Mouse (Mus musculus) heart, adult 2 months (tissue): ENCODE measurements around the gene Abr. TPM values are rescaled to one million over a fixed set of nuclear protein-coding genes. Genes with fewer than 3 reads are reported as not detected.

Experiments used
- DNase-seq, 2 experiments: peaks; one replicate each; pipeline ENCODE4 v3.0.0; 2021
- H3K27ac ChIP-seq: fragments of 200-600 bp; 2 replicates; pipeline ENCODE4 v1.8.1; 2022
- H3K27me3 ChIP-seq: fragments of 200-500 bp; 2 replicates; pipeline ENCODE4 v1.6.1; 2012; ENCODE audit warnings: mild to moderate bottlenecking, low read length, inconsistent platforms, mixed read lengths; ENCODE audit not compliant: control insufficient read depth, insufficient read depth
- H3K36me3 ChIP-seq: fragments of 200-500 bp; 2 replicates; pipeline ENCODE4 v1.6.1; 2012; ENCODE audit warnings: low read length, inconsistent platforms; ENCODE audit not compliant: control insufficient read depth, insufficient read depth
- H3K4me1 ChIP-seq: fragments of 200-500 bp; 2 replicates; pipeline ENCODE4 v1.6.1; 2011; ENCODE audit warnings: low read length; ENCODE audit not compliant: control insufficient read depth, insufficient read depth
- H3K4me3 ChIP-seq: fragments of 200-600 bp; 2 replicates; pipeline ENCODE4 v1.8.1; 2022
- H3K79me2 ChIP-seq: fragments of 200-500 bp; replicated peaks from 2 replicates; pipeline ENCODE4 v1.6.1; 2012; ENCODE audit warnings: mild to moderate bottlenecking, inconsistent platforms, low read length, moderate library complexity, mixed read lengths; ENCODE audit not compliant: control insufficient read depth, insufficient read depth
- H3K9ac ChIP-seq: fragments of 200-500 bp; 2 replicates; pipeline ENCODE4 v1.6.1; 2012; ENCODE audit warnings: low read depth, mild to moderate bottlenecking, control low read depth, inconsistent platforms, low read length, mixed read lengths
- CTCF ChIP-seq: fragments of 200-600 bp; IDR thresholded peaks from 2 replicates; pipeline ENCODE4 v1.8.1; 2022; ENCODE audit warnings: antibody characterized with exemption, mild to moderate bottlenecking, moderate library complexity
- EP300 ChIP-seq: fragments of 200-500 bp; IDR thresholded peaks from 2 replicates; pipeline ENCODE4 v1.6.1; 2011; ENCODE audit warnings: low read depth, low read length, control low read depth; ENCODE audit not compliant: insufficient read depth
- POLR2A ChIP-seq: fragments of 200-500 bp; IDR thresholded peaks from 2 replicates; pipeline ENCODE4 v1.6.1; 2011; ENCODE audit warnings: mild to moderate bottlenecking, low read depth, low read length, control low read depth; ENCODE audit not compliant: insufficient read depth
- WGBS: fragments of 180-500 bp; shearing (Covaris S2); methylation state at CpG from one replicate; pipeline ENCODE4 v1.1.7; 2018; 5-methylcytosine and 5-hydroxymethylcytosine counted together
- intact Hi-C: fragments of 180-260 bp; cut with DNase I; formaldehyde crosslinking; loops from one replicate; pipeline ENCODE4 v1.15.1; 2025
- polyA plus RNA-seq: library from polyadenylated mRNA; depleted of rRNA; stranded (reverse); fragments of >200 nt; gene quantifications from 2 replicates; pipeline ENCODE4 v1.2.3, GENCODE M21; 2012
- total RNA-seq, 2 experiments: library from RNA; stranded (reverse); gene quantifications; 2 replicates each; pipeline ENCODE4 v1.2.3; 2021

Gene Abr
- total and polyA plus RNA-seq, 3 experiments = 23.4 to 32.2 (median 26.6) TPM

GRCm38 (mm10) chr11:76472617-76473016, 149.5 kb downstream of the Abr start:
- Histone ChIP-seq H3K9ac (no peak overlapping the region), H3K27ac (no peak overlapping the region), H3K4me3 (no peak overlapping the region), H3K4me1 (peaks cover 2% of the 10 kb centered on the region; the same call in 1 of the 2 replicates), H3K79me2 (no peaks in the 10 kb centered on the region; the same call in 1 of the 2 replicates), H3K27me3 (no peaks in the 10 kb centered on the region), H3K36me3 (no peaks in the 10 kb centered on the region)
- no peak for TF ChIP-seq POLR2A
- TF ChIP-seq EP300 = no peak
- TF ChIP-seq CTCF = no peak
- DNase-seq = no peak
- intact Hi-C loops = loop anchor here (2.0 kb wide), 1 partner anchor 18 kb away; no protein-coding TSS in a partner anchor
- 62% methylated on average over 5 of the region's 5 CpGs for WGBS

GRCm38 (mm10) chr11:76469311-76469998, 152.7 kb downstream of the Abr start:
- no peak overlapping the region for H3K9ac ChIP-seq

GRCm38 (mm10) chr11:76468347-76468746, 153.8 kb downstream of the Abr start:
- peaks cover 2% of the 10 kb centered on the region; the same call in 1 of the 2 replicates for H3K4me1 ChIP-seq
- 25% methylated on average over 6 of the region's 6 CpGs for WGBS
- intact Hi-C loops = no loop called here
- TF ChIP-seq POLR2A = no peak
- no peak for TF ChIP-seq CTCF
- TF ChIP-seq EP300 = no peak
- H3K27me3 ChIP-seq = no peaks in the 10 kb centered on the region
- no peak overlapping the region for H3K4me3 ChIP-seq
- no peaks in the 10 kb centered on the region for H3K36me3 ChIP-seq
- no peak for DNase-seq
- H3K79me2 ChIP-seq = no peaks in the 10 kb centered on the region; the same call in 1 of the 2 replicates
- H3K27ac ChIP-seq = no peak overlapping the region
- no peak overlapping the region for H3K9ac ChIP-seq

More at GRCm38 (mm10) chr11:76469311-76469998, 152.7 kb downstream of the Abr start:
- Histone ChIP-seq H3K4me1 (peaks cover 2% of the 10 kb centered on the region; the same call in 1 of the 2 replicates), H3K4me3 (no peak overlapping the region), H3K27me3 (no peaks in the 10 kb centered on the region), H3K27ac (no peak overlapping the region), H3K79me2 (no peaks in the 10 kb centered on the region; the same call in 1 of the 2 replicates), H3K36me3 (no peaks in the 10 kb centered on the region)
- intact Hi-C loops = no loop called here
- DNase-seq = no peak
- WGBS = 58% methylated on average over 11 of the region's 11 CpGs
- no peak for TF ChIP-seq CTCF
- TF ChIP-seq EP300 = no peak

DNA sequence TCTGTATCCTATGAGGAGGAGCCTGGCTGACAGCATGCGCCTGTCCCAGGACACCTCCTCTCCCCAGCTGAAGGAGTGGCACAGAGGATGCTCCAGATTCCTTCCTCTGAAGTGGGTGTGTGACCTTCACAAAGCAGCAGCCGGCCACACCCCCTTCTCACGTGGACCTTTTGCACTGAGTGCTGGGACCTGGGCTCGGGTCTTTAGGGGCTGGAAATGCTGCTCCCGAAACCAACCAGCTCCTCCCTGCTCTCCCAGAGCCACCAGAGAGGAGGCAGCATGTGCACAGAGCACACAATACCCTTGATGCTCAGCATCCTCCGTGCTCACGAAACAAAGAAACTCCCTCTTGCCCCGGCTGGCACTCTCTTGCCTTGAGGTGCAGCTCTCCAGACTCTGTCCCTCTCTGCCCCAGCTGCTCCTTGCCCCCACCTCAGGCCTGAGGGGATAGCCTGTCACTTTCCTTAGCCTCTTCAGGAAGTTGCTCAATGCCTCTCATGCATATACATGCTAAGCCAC, 154.6 kb downstream of the Abr start:
- no peak for TF ChIP-seq EP300
- TF ChIP-seq POLR2A = no peak
- no peak for TF ChIP-seq CTCF
- intact Hi-C loops = no loop called here
- Histone ChIP-seq H3K9ac (no peak overlapping the region), H3K27ac (no peak overlapping the region), H3K27me3 (no peaks in the 10 kb centered on the region), H3K79me2 (no peaks in the 10 kb centered on the region), H3K4me3 (no peak overlapping the region), H3K36me3 (no peaks in the 10 kb centered on the region), H3K4me1 (peaks cover 2% of the 10 kb centered on the region; the same call in 1 of the 2 replicates)
- 71% methylated on average over 8 of the region's 8 CpGs for WGBS
- DNase-seq = no peak

- WGBS = 88% methylated on average over 10 of the region's 10 CpGs
- H3K9ac ChIP-seq = no peak overlapping the region
Measured at GRCm38 (mm10) chr11:76467073-76467472, 155.0 kb downstream of the Abr start.

GRCm38 (mm10) chr11:76465879-76466278, 156.2 kb downstream of the Abr start:
- Histone ChIP-seq H3K79me2 (no peaks in the 10 kb centered on the region), H3K4me1 (peaks cover 2% of the 10 kb centered on the region; the same call in 1 of the 2 replicates), H3K36me3 (no peaks in the 10 kb centered on the region), H3K27ac (no peak overlapping the region), H3K27me3 (no peaks in the 10 kb centered on the region), H3K4me3 (no peak overlapping the region), H3K9ac (no peak overlapping the region)
- intact Hi-C loops = no loop called here
- DNase-seq = no peak
- WGBS = 88% methylated on average over 4 of the region's 4 CpGs
- TF ChIP-seq CTCF (no peak), EP300 (no peak), POLR2A (no peak)

More at GRCm38 (mm10) chr11:76467073-76467472, 155.0 kb downstream of the Abr start:
- TF ChIP-seq POLR2A (no peak), EP300 (no peak), CTCF (no peak)
- Histone ChIP-seq H3K4me3 (no peak overlapping the region), H3K27me3 (no peaks in the 10 kb centered on the region), H3K36me3 (no peaks in the 10 kb centered on the region), H3K79me2 (no peaks in the 10 kb centered on the region), H3K4me1 (peaks cover 2% of the 10 kb centered on the region; the same call in 1 of the 2 replicates), H3K27ac (no peak overlapping the region)
- DNase-seq = no peak
- intact Hi-C loops = no loop called here
